Mouse (Mus musculus): ENCODE measurements around the gene Ntn1. TPM values are rescaled to one million over a fixed set of nuclear protein-coding genes. Genes with fewer than 3 reads are reported as not detected.

Gene Ntn1
- total RNA-seq, 2 experiments from 2014 or later = not detected

GRCm38 (mm10) chr11:68342761-68343160, 57.9 kb downstream of the Ntn1 start:
- no peak for ATAC-seq (replicated peaks; ENCODE audit: low FRiP score, low TSS enrichment, poor library complexity, severe bottlenecking)

DNA sequence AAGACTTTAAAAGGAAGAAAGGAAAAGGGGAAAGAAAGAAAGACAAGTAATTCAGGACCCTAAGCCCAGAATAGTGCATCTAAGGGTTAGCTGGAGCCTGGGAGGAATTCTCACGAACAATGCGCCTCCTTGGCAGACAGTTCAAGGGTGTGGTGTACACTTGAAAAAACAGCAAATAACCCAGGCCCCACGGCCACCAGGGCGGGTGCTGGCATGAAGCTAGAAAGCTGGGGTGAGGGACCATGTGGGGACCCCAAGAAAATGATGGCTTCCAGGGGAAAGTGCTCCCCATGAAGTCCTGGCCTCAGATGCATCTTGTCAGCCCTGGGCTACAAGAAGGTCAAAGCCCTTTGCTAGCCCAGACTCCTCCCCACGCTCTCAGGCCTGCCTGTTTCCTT, 58.6 kb downstream of the Ntn1 start:
- ATAC-seq (replicated peaks; ENCODE audit: low FRiP score, low TSS enrichment, poor library complexity, severe bottlenecking) = no peak

DNA sequence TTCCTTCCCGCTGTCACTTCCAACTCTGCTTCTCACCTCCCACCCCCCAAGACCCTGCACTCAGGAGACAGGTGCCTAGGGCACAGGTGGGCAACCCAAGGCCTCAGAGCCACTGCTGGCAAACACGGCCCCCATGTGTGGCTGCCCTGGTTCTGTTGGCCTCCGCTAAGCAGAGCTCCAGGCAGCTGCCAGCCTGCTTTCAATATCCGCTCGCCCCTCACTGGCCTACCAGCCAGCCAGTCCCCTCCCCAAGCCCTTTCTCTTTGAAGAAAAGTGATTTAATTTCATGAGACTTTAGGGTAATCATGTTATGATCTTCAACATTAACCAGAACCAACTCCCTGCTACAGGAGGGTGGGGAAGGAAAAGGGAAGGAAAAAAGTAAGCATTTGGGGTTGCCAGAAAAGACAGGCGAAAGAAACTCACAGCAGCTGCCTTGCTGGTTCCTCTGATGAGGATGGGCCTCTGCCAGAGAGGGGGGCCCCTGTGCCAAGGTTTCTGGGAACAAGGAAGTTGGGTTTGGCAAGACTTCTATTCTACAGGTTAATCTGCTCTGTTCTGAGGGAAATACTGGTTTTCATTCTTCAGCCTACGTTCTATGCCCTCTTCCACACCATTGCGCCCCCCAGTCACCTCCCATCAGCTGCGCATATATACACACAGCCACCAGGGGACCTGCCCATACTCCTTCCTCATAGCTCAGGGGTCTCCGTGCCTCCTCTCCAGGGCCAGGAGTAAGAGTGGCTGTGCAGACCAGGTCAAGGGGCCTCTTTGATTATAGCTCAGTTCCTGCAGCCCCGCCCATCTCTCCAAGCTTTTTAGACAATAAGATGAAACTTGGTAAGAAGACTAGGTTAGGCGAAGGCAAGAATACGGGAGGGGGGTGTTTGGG, 59.3 kb downstream of the Ntn1 start:
- no peak for ATAC-seq (replicated peaks; ENCODE audit: low FRiP score, low TSS enrichment, poor library complexity, severe bottlenecking)

DNA sequence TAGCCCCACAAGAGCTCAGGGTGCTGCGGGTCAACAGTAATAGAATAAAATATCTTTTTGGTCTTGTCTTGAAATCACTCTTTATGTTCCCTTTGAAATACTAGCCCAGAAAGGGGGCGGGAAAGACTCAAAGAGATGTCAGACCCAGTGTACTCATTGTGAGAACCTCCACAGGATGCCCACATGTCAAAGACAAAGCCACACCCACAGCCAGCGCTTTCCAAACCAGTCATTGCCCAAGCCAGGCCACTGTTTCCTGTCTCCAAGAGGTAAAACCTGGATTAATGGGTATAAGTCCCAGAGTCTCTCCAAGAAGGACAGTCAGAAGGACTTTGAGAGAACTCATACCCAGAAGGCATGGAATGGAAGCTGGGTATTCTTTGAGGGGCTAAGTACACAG, 60.3 kb downstream of the Ntn1 start:
- no peak for ATAC-seq (replicated peaks; ENCODE audit: low FRiP score, low TSS enrichment, poor library complexity, severe bottlenecking)

DNA sequence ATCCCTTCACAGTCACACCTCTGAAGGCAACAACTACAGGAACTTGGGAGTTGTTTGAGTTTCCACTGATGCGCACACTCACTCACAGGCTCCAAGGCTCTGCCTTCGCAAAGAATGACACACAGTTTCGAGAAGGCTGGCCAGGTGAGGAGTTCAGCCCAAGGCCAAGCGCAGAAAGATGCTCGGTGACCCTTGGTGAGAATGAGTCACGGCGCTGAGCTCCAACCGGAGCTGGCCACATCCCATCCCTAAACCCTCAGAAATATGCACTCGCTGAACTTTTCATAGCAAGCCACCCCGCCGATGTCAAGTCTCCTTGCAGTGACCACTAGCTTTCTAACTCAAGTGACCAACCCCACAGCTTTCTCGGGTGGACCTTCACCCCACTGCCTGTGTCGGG, 60.8 kb downstream of the Ntn1 start:
- no peak for ATAC-seq (replicated peaks; ENCODE audit: low FRiP score, low TSS enrichment, poor library complexity, severe bottlenecking)

- ATAC-seq (replicated peaks; ENCODE audit: low FRiP score, low TSS enrichment, poor library complexity, severe bottlenecking) = no peak
Observed at GRCm38 (mm10) chr11:68339331-68339730, 61.3 kb downstream of the Ntn1 start.

- no peak for ATAC-seq (replicated peaks; ENCODE audit: low FRiP score, low TSS enrichment, poor library complexity, severe bottlenecking)
Observed at GRCm38 (mm10) chr11:68331676-68332265, 68.9 kb downstream of the Ntn1 start.

GRCm38 (mm10) chr11:68331117-68331437, 69.5 kb downstream of the Ntn1 start:
- no peak for ATAC-seq (replicated peaks; ENCODE audit: low FRiP score, low TSS enrichment, poor library complexity, severe bottlenecking)

GRCm38 (mm10) chr11:68330398-68331116, 70.1 kb downstream of the Ntn1 start:
- ATAC-seq (replicated peaks; ENCODE audit: low FRiP score, low TSS enrichment, poor library complexity, severe bottlenecking) = no peak

GRCm38 (mm10) chr11:68324863-68325262, 75.8 kb downstream of the Ntn1 start:
- no peak for ATAC-seq (replicated peaks; ENCODE audit: low FRiP score, low TSS enrichment, poor library complexity, severe bottlenecking)

DNA sequence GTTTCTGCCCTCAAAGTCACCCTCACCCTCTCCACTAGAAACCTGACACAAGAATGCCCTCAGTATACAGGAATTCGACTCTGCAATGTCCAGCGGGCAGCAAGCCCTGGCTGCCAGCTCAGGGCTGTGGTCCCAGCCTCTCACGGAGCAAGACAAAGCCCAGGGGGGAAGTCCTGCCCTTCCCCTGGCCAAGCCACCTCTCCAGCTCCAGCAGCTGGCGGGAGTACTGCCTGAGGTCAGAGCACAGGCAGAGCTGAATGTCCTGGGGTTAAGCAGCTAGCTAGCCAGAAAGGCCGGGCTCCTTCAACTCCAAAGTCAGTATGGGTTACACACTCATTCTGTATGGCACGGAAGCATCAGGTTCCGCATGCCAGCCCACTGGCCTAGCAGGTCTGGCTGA, 79.2 kb downstream of the Ntn1 start:
- ATAC-seq (replicated peaks; ENCODE audit: low FRiP score, low TSS enrichment, poor library complexity, severe bottlenecking) = no peak

GRCm38 (mm10) chr11:68315551-68316130, 85.0 kb downstream of the Ntn1 start:
- no peak for ATAC-seq (replicated peaks; ENCODE audit: low FRiP score, low TSS enrichment, poor library complexity, severe bottlenecking)

DNA sequence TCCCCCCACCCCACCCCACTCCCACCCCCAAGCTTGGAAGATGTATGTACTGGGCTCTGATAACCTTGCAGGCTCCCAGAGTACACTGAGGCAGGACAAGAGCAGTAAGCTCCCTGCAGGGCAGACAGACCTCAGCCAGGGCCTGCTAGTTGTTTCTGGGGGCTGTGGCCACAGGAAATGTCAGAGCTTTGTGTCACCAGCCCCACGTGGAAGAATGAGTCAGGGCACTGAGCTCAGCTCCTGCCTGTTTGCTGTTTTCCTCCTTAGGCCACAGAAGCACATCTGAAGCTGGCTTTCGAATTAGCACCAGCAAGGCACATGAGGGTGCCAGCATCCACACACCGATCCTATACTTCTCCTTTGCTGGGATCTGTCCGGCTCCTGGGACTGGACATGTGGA, 86.8 kb downstream of the Ntn1 start:
- no peak for ATAC-seq (replicated peaks; ENCODE audit: low FRiP score, low TSS enrichment, poor library complexity, severe bottlenecking)

- no peak for ATAC-seq (replicated peaks; ENCODE audit: low FRiP score, low TSS enrichment, poor library complexity, severe bottlenecking)
Observed at GRCm38 (mm10) chr11:68313065-68313464, 87.6 kb downstream of the Ntn1 start.

DNA sequence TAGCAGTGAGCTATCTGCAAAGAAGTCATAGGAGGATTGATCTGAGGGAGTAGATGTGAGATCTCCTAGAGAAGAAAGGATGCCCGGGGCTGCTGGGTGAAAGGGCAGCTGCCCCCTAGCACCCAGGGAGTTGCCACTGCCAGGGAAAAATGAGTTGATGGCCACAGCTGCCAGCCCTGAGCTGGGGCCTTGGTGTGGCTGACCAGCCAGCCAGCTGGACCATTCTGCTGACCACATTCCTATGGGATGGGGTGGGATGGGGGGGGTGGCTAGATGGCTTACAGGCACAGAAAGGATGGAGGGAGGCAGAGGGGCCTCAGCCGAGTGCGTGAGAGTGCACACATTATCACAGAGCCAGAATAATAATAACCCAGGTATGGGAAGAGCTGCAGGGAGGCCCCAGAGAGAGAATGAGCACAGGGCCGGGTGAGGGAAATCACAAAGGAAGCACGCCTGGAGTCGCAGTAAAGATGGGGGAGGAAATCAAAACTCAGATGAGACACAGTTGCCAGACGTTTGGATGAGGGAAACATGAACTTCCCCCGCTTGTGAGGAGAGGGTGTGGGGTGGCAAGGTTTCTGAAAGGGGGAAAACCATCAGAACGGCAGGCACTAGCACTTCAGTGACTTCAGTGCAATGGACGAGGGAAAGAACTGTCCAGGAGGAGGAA, 91.6 kb downstream of the Ntn1 start:
- no peak for ATAC-seq (replicated peaks; ENCODE audit: low FRiP score, low TSS enrichment, poor library complexity, severe bottlenecking)

GRCm38 (mm10) chr11:68305997-68306396, 94.6 kb downstream of the Ntn1 start:
- ATAC-seq (replicated peaks; ENCODE audit: low FRiP score, low TSS enrichment, poor library complexity, severe bottlenecking) = no peak

DNA sequence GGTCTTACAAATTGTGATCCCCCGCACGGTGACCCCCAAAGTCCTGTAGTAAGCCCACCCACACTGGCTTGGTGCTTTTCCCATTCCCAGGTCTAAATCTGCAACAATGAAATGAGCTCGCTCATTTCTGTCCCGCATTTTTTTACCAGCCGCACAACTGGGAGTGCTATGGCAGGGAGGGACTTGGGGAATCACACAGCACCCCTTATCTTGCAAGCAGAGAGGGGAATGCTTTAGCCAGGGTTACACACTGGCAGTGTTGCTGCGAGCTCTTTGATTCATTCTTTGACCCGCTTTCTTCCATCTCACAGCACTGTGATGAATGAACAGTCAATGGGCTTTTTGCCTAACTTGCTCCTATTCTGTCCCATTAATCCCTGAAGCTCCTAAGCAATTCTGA, 98.3 kb downstream of the Ntn1 start:
- ATAC-seq (replicated peaks; ENCODE audit: low FRiP score, low TSS enrichment, poor library complexity, severe bottlenecking) = no peak

DNA sequence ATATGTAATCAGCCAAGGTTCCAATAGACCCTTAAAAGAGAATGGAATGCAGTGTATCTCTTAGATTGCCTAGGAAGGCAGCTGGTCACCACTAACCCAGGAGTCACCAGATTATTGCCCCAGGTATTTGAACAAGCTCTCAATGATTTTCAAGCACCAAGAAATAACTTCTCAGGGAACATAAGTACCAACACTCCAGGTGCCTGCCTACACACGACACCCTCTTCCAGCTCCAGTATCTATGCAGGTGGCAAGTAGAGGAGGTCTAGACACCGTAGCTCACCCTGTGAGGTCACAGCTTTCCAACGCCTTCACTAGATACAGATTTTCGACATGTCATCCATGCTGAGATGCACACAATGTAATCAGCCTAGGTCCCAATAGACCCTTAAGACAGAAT, 99.0 kb downstream of the Ntn1 start:
- no peak for ATAC-seq (replicated peaks; ENCODE audit: low FRiP score, low TSS enrichment, poor library complexity, severe bottlenecking)

- no peak for ATAC-seq (replicated peaks; ENCODE audit: low FRiP score, low TSS enrichment, poor library complexity, severe bottlenecking)
Observed at GRCm38 (mm10) chr11:68295474-68295873, 105.1 kb downstream of the Ntn1 start.

DNA sequence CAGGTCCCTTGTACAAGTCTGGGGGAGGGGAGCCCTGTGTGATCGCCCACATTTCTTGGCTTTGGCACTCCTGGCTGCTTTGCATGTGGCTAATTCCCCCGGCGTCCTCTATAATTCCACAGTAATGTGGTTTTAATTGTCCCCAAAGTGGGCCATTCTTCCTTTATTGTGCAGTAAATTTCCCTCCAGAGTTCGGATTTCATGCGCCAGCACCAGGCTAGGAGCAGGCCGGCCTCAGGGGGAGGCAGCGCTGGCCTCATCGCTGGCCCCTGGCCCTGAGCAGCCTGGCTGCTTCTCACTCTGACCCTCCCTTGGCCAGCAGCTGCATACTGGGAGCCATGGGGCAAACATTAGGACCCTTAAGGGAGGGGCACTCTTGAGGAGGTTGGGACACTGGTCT, 110.0 kb downstream of the Ntn1 start:
- no peak for ATAC-seq (replicated peaks; ENCODE audit: low FRiP score, low TSS enrichment, poor library complexity, severe bottlenecking)

All from megakaryocyte-erythroid progenitor cell, adult 5-6 weeks (primary cell).